Mouse (Mus musculus) liver, embryonic 15.5 days (tissue): ENCODE measurements around the gene Cryzl1. TPM values are rescaled to one million over a fixed set of nuclear protein-coding genes. Genes with fewer than 3 reads are reported as not detected.

ENCODE experiments used
- ATAC-seq: fragments of 200-750 bp; cut with Nextera tagmentation; 2 replicates; pipeline ENCODE4 v1.8.0; 2017; ENCODE audit warnings: moderate number of reproducible peaks, mild to moderate bottlenecking, moderate library complexity; ENCODE audit not compliant: insufficient read depth
- H3K27ac ChIP-seq: fragments of 300-500 bp; sonication (generic); replicated peaks from 2 replicates; pipeline ENCODE4 v1.5.1; 2015; ENCODE audit warnings: mild to moderate bottlenecking, inconsistent platforms
- H3K27me3 ChIP-seq: fragments of 300-500 bp; sonication (generic); 2 replicates; pipeline ENCODE4 v1.6.1; 2015; ENCODE audit warnings: mild to moderate bottlenecking, inconsistent platforms
- H3K36me3 ChIP-seq: fragments of 300-500 bp; sonication (generic); replicated peaks from 2 replicates; pipeline ENCODE4 v1.6.1; 2015; ENCODE audit warnings: moderate library complexity, mild to moderate bottlenecking, inconsistent platforms
- H3K4me1 ChIP-seq: fragments of 300-500 bp; sonication (generic); replicated peaks from 2 replicates; pipeline ENCODE4 v1.6.1; 2015; ENCODE audit warnings: inconsistent platforms
- H3K4me2 ChIP-seq: fragments of 300-500 bp; sonication (generic); 2 replicates; pipeline ENCODE4 v1.6.1; 2015; ENCODE audit warnings: moderate library complexity, mild to moderate bottlenecking, inconsistent platforms
- H3K4me3 ChIP-seq: fragments of 300-500 bp; sonication (generic); replicated peaks from 2 replicates; pipeline ENCODE4 v1.5.1; 2015; ENCODE audit warnings: mild to moderate bottlenecking, inconsistent platforms
- H3K9ac ChIP-seq: fragments of 300-500 bp; sonication (generic); 2 replicates; pipeline ENCODE4 v1.6.1; 2015; ENCODE audit warnings: moderate library complexity, mild to moderate bottlenecking, inconsistent platforms
- H3K9me3 ChIP-seq: fragments of 300-500 bp; sonication (generic); replicated peaks from 2 replicates; pipeline ENCODE4 v1.6.1; 2016; ENCODE audit warnings: inconsistent platforms
- WGBS: fragments of 180-500 bp; shearing (Covaris S2); methylation state at CpG from one replicate; pipeline ENCODE4 v1.1.7; 2015; ENCODE audit warnings: mixed read lengths; ENCODE audit not compliant: insufficient replicate concordance; 5-methylcytosine and 5-hydroxymethylcytosine counted together
- polyA plus RNA-seq: library from polyadenylated mRNA; unstranded; fragments of >200 nt; fragmentation: Nextera tagmentation; extraction: Ambion mirVana; gene quantifications from 2 replicates; pipeline ENCODE4 v1.2.1, GENCODE M21; 2015

The Cryzl1 gene
- polyA plus RNA-seq, 1 experiment from 2014 or later = 33.5 TPM

GRCm38 (mm10) chr16:91686369-91686768 lies 42.4 kb downstream of the Cryzl1 start:
- Histone ChIP-seq H3K36me3 (peaks cover 58% of the 10 kb centered on the region), H3K4me2 (peak overlapping the region; percentile 95), H3K27me3 (no peaks in the 10 kb centered on the region), H3K4me3 (peak overlapping the region; percentile 4; the same call in 1 of the 2 replicates), H3K27ac (no peak overlapping the region), H3K9ac (no peak overlapping the region), H3K4me1 (peaks cover 43% of the 10 kb centered on the region), H3K9me3 (no peaks in the 10 kb centered on the region)
- WGBS = 74% methylated on average over 5 of the region's 5 CpGs
- ATAC-seq = no peak

- Histone ChIP-seq H3K36me3 (peaks cover 60% of the 10 kb centered on the region), H3K4me2 (peak overlapping the region; percentile 6; the same call in 1 of the 2 replicates), H3K9ac (no peak overlapping the region), H3K4me3 (no peak overlapping the region), H3K9me3 (no peaks in the 10 kb centered on the region), H3K4me1 (peaks cover 38% of the 10 kb centered on the region), H3K27me3 (no peaks in the 10 kb centered on the region), H3K27ac (no peak overlapping the region)
- WGBS = 47% methylated on average over 5 of the region's 5 CpGs
- ATAC-seq = no peak
Observed at GRCm38 (mm10) chr16:91685526-91685925, 43.2 kb downstream of the Cryzl1 start.

GRCm38 (mm10) chr16:91680656-91681055 lies 48.1 kb downstream of the Cryzl1 start:
- Histone ChIP-seq H3K9ac (no peak overlapping the region), H3K9me3 (no peaks in the 10 kb centered on the region), H3K27me3 (no peaks in the 10 kb centered on the region), H3K4me3 (no peak overlapping the region), H3K4me1 (peaks cover 8% of the 10 kb centered on the region), H3K4me2 (no peak overlapping the region), H3K27ac (no peak overlapping the region), H3K36me3 (peaks cover 96% of the 10 kb centered on the region)
- ATAC-seq = no peak
- WGBS = 67% methylated on average over 5 of the region's 5 CpGs

- Histone ChIP-seq H3K4me3 (no peak overlapping the region), H3K9ac (no peak overlapping the region), H3K4me1 (0 out of 2 replicates have a peak, but pooled peaks cover 5% of the 10 kb centered on the region), H3K9me3 (no peaks in the 10 kb centered on the region), H3K4me2 (no peak overlapping the region), H3K27ac (no peak overlapping the region), H3K27me3 (no peaks in the 10 kb centered on the region), H3K36me3 (peaks cover 95% of the 10 kb centered on the region)
- WGBS = 70% methylated on average over 5 of the region's 5 CpGs
- ATAC-seq = peak; percentile 79
Observed at GRCm38 (mm10) chr16:91678147-91678911, 50.4 kb downstream of the Cryzl1 start.

- H3K27me3 ChIP-seq = no peaks in the 10 kb centered on the region
- H3K4me1 ChIP-seq = 0 out of 2 replicates have a peak, but pooled peaks cover 2% of the 10 kb centered on the region
- H3K27ac ChIP-seq = no peak overlapping the region
- H3K9ac ChIP-seq = no peak overlapping the region
- no peak for ATAC-seq
- no peaks in the 10 kb centered on the region for H3K9me3 ChIP-seq
- H3K4me3 ChIP-seq = no peak overlapping the region
- 89% methylated on average over 4 of the region's 4 CpGs for WGBS
- H3K4me2 ChIP-seq = no peak overlapping the region
- peaks cover 93% of the 10 kb centered on the region for H3K36me3 ChIP-seq
Observed at GRCm38 (mm10) chr16:91674500-91674899, 54.3 kb downstream of the Cryzl1 start.

GRCm38 (mm10) chr16:91663795-91664194 lies 65.0 kb downstream of the Cryzl1 start:
- WGBS = 92% methylated on average over 3 of the region's 3 CpGs
- no peak overlapping the region for H3K27ac ChIP-seq
- H3K4me3 ChIP-seq = no peak overlapping the region
- H3K9me3 ChIP-seq = no peaks in the 10 kb centered on the region
- H3K27me3 ChIP-seq = no peaks in the 10 kb centered on the region
- peaks cover 94% of the 10 kb centered on the region for H3K36me3 ChIP-seq
- H3K4me2 ChIP-seq = no peak overlapping the region
- H3K9ac ChIP-seq = no peak overlapping the region
- ATAC-seq = no peak
- no peaks in the 10 kb centered on the region for H3K4me1 ChIP-seq

GRCm38 (mm10) chr16:91662336-91662735 lies 66.4 kb downstream of the Cryzl1 start:
- 93% methylated on average over 16 of the region's 16 CpGs for WGBS
- Histone ChIP-seq H3K4me1 (no peaks in the 10 kb centered on the region), H3K9ac (no peak overlapping the region), H3K4me2 (no peak overlapping the region), H3K27ac (no peak overlapping the region), H3K9me3 (no peaks in the 10 kb centered on the region), H3K27me3 (no peaks in the 10 kb centered on the region), H3K36me3 (peaks cover 97% of the 10 kb centered on the region), H3K4me3 (no peak overlapping the region)
- ATAC-seq = no peak

- no peak overlapping the region for H3K9ac ChIP-seq
- peaks cover 97% of the 10 kb centered on the region for H3K36me3 ChIP-seq
- H3K4me3 ChIP-seq = no peak overlapping the region
- no peak for ATAC-seq
- no peak overlapping the region for H3K4me2 ChIP-seq
- no peaks in the 10 kb centered on the region for H3K9me3 ChIP-seq
- no peaks in the 10 kb centered on the region for H3K27me3 ChIP-seq
- no peak overlapping the region for H3K27ac ChIP-seq
- WGBS = 84% methylated on average over 1 of the region's 1 CpGs
- no peaks in the 10 kb centered on the region for H3K4me1 ChIP-seq
Observed at GRCm38 (mm10) chr16:91661397-91661796, 67.4 kb downstream of the Cryzl1 start.

GRCm38 (mm10) chr16:91659798-91660197 lies 69.0 kb downstream of the Cryzl1 start:
- no peaks in the 10 kb centered on the region for H3K27me3 ChIP-seq
- no peak for ATAC-seq
- H3K9me3 ChIP-seq = no peaks in the 10 kb centered on the region
- no peak overlapping the region for H3K4me3 ChIP-seq
- 94% methylated on average over 20 of the region's 20 CpGs for WGBS
- H3K36me3 ChIP-seq = peaks cover 97% of the 10 kb centered on the region
- H3K4me1 ChIP-seq = no peaks in the 10 kb centered on the region
- H3K27ac ChIP-seq = no peak overlapping the region
- H3K9ac ChIP-seq = no peak overlapping the region
- H3K4me2 ChIP-seq = no peak overlapping the region

- Histone ChIP-seq H3K36me3 (peaks cover 96% of the 10 kb centered on the region), H3K4me3 (no peak overlapping the region), H3K27me3 (no peaks in the 10 kb centered on the region), H3K27ac (no peak overlapping the region), H3K4me1 (0 out of 2 replicates have a peak, but pooled peaks cover under 1% of the 10 kb centered on the region), H3K9me3 (no peaks in the 10 kb centered on the region), H3K9ac (no peak overlapping the region), H3K4me2 (no peak overlapping the region)
- 0 out of 2 replicates have a peak, but pooled peaks have one; percentile 11 for ATAC-seq
- WGBS = 95% methylated on average over 5 of the region's 5 CpGs
Observed at GRCm38 (mm10) chr16:91658471-91658870, 70.3 kb downstream of the Cryzl1 start.

- no peak overlapping the region for H3K4me3 ChIP-seq
- peaks cover 6% of the 10 kb centered on the region; the same call in 1 of the 2 replicates for H3K4me1 ChIP-seq
- peaks cover 92% of the 10 kb centered on the region for H3K36me3 ChIP-seq
- H3K4me2 ChIP-seq = no peak overlapping the region
- H3K27ac ChIP-seq = no peak overlapping the region
- 96% methylated on average over 17 of the region's 17 CpGs for WGBS
- no peaks in the 10 kb centered on the region for H3K9me3 ChIP-seq
- ATAC-seq = peak; percentile 19; the same call in 1 of the 2 replicates
- H3K9ac ChIP-seq = no peak overlapping the region
- no peaks in the 10 kb centered on the region for H3K27me3 ChIP-seq
Observed at GRCm38 (mm10) chr16:91657285-91657684, 71.5 kb downstream of the Cryzl1 start.
